Mouse (Mus musculus): Measurements from ENCODE around the gene Dis3l.

- TF ChIP-seq CTCF (IDR thresholded peaks at IDR 0.05; ENCODE audit: low read depth, low read length) (peak; percentile 70), EP300 (IDR thresholded peaks at IDR 0.05; ENCODE audit: insufficient read depth, low read depth, low read length) (no peak), POLR2A (IDR thresholded peaks at IDR 0.05; ENCODE audit: insufficient read depth, low read length) (no peak)
These were observed 68.5 kb downstream of the Dis3l start for GRCm38 (mm10) chr9:64272611-64273010.
